Mouse (Mus musculus) A20 (cell line): ENCODE measurements around the gene Gas7.
A peak's percentile ranks its signal among the peaks of the same experiment; 100 is the strongest.

Experiments used
- DNase-seq: peaks from one replicate; pipeline ENCODE4 v3.0.0-alpha.2; 2011; ENCODE audit warnings: low read depth, low spot score

Gene Gas7

DNA sequence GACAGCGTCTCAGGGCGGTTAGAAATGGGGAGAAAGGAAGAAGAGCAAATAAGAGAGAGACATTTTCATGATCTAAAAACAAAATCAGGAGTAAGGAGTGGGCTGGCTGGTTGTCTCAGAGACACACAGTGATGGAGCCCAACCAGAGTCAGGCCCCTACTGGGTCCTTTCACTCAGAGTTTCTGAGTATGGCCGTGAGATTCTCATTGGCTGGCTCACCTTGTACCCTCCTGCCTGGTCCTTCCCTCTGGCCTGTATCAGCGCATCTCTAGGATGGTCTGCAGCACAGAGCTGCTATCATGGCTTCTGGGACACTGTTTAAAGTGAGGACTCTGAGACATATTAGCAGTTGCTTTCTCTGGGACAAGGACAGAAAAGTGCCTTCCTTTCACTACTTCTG is 199.3 kb downstream of the Gas7 start:
- DNase-seq = no peak

DNA sequence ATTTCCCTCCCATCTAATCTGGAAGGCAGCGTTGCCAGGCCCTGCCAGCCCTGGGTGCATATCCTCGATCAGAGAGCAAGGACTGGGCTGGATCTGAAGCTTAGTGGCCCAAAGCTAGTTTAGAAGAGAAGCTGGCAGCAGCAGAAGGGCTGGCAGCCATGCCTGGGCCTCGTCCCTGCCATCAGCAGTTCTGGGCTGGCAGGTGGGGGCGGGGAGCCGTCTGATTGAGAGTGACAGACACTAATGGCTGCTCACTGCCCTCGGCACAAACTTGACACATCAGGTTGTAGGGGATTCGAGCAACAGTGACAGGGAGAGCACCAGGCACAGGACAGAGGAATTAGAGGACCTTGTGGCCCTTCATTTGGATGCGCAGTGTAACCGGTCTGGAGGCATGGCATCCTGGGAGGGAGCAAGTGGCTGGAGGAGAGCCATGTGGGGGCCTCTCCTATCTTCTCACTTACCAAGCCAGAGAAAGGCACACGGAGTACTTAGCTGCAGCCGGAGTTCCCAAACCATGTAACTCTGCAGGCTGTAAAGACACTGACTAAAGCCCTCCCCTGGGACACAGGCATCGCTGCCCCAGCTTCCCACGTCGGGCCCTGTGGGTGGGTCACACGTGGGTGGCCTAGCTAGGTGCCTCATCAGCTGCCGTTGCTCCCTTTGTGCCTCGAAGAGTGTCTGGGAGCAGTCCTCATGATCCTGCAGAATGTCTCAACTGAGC is 200.2 kb downstream of the Gas7 start:
- no peak for DNase-seq

DNA sequence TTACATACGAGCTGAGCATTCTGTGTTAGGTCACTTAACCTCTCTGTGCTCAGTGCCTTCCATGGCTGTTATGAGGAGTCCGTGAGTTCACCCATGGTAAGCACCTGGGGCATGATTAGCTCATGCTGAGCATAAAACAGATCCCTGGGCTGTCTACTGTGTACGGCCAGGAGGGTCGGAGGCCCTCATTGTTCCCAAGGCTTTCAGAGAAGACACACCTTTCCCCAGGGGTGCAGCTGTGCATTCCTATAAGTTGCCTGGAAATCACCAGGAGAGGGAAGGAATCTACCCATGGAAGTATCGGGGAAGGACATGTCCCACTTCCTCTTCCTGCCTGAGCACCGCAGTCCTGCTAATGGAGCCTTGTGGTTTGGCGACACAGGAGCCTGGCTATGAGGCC is 201.1 kb downstream of the Gas7 start:
- no peak for DNase-seq

DNA sequence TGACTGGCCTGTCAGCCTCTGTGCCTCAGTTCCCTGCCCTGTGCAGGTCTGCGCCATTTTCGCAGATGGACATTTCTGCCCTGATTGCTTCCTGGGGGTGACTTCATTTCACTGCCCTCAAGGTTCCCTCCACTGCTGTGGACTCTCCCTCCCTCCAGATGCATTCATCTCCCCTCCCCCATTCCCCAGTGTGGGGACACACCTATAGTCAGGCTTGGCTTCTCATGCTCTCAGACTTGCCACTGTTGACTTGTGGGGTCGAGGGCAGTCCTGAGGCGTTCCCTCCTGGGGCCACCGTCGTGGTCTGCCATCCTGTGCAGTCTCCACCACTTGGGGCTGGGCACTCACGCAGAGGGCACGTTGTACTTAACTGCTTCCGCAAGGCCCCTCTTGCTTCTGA is 201.6 kb downstream of the Gas7 start:
- DNase-seq = no peak

DNA sequence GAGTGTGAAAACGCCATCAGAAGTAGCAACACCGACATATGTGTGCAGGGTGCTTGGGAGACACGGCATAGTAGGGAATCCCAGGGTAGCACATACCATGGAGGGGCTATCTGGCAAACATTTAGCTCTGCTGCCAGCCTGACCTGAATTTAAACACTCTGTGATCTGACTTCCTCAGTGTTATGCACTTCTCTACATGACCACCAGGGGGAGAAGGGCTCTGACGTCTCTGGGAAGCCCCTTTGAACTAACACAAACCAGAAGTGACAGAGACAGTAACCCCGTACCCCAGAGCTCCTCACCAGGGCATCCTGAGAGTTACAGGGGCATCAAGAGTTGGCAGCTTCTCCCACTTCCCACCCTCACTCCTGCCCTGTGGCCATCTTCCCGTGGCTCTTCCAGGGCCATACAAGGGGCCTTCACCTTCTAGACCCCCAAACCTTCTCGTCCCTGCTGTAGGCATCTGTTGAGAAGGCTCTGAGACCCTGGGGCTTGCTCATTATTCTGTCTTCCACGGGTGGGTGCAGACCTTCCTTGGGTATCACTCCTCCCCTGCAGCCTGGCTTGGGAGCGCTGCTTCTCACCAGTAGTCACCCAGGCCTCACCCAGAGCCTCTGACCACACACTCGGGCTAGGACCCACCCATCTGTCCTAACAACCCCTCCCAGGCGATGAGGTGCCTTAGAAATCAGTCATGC is 202.6 kb downstream of the Gas7 start:
- peak; percentile 70 for DNase-seq

DNA sequence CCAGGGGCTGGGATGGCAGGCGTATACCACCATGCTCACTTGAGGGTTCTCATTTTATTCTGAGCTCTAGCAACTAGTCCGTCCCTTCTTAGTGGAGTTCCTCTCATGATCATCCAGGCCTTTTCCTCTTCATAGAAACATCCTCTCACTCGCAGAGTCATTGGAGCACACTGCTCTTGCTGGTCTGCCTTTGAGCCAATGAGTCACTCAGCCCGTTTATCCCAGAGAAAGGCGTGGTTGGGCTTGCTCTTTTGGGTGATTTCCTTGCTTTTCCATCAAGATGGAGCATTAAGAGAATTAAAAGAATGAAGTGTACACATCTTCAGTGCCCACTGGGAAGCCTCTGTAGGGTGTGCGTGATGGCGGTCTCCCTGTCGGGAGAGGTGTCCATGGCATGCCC is 206.2 kb downstream of the Gas7 start:
- DNase-seq = no peak

DNA sequence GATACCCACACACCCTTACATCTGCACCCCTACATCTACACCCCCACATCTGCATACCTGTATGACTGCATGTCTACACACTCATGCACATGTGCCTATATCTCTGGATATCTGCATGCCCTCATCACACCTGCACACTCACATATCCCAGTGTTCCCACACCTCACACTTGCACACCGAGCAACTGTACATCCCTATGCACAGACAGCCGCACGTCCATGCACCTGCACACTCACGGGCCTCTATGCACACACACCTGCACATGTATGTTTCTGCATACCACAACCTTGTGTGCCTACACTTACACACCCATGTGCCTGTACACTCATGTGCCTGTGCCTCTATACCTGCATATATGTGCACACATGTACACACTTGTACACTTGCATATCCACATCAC is 208.2 kb downstream of the Gas7 start:
- no peak for DNase-seq

DNA sequence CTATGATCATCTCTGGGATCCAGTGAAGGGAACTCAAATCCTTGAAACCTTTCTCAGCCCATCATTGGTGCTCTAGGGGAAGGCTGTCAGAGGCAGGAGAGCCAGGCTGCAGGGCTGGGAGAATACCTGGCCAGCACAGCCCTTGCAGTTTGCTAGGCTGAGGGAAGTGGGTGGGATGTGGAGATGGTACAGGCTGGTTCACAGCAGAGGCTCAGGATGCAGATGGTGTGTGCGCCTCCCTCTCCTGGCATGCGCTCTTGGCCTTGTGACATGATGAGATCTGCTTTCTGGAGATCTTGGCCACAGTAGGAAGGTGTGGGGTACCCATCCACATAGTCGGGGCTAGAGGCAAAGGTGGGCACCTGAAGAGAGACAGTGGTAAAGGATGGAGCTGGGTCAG is 209.0 kb downstream of the Gas7 start:
- no peak for DNase-seq

DNA sequence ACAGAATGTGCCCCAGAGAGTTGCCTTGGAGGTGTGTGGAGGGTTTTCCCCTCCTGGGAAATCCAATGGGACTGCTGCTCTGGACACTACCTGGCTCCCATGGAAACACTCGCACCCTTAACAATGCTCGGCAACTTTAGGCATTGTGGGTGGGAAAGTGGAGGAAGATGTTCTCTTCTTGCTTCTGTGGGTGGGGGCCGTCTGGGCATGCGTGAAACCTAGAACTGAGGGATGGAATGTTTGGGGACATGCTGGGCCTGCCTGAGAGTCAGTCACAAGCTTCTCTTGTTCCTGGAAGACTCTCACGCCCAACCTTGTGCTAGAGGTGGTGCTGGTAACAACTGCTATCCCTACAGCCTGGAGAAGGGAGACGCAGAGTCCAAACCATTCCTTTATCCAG is 209.7 kb downstream of the Gas7 start:
- DNase-seq = no peak

DNA sequence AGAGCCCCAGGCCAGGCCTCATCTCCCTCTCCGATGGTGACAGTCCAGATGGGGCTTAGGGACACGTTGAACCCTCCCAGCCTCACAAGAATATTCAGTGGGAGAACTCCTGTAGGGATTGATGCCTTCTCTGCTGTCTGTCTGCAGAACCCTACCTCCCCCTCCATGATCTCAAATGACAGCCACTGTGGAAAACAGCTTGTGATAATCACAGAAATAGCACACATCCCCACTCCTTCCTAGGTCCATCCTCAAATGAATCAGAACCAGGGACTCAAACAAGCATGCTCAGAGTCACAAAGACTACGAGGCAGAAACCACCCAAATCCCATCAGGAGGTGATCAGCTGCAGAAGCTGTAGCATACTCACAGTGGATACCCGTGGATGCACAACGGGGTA is 210.9 kb downstream of the Gas7 start:
- DNase-seq = no peak

DNA sequence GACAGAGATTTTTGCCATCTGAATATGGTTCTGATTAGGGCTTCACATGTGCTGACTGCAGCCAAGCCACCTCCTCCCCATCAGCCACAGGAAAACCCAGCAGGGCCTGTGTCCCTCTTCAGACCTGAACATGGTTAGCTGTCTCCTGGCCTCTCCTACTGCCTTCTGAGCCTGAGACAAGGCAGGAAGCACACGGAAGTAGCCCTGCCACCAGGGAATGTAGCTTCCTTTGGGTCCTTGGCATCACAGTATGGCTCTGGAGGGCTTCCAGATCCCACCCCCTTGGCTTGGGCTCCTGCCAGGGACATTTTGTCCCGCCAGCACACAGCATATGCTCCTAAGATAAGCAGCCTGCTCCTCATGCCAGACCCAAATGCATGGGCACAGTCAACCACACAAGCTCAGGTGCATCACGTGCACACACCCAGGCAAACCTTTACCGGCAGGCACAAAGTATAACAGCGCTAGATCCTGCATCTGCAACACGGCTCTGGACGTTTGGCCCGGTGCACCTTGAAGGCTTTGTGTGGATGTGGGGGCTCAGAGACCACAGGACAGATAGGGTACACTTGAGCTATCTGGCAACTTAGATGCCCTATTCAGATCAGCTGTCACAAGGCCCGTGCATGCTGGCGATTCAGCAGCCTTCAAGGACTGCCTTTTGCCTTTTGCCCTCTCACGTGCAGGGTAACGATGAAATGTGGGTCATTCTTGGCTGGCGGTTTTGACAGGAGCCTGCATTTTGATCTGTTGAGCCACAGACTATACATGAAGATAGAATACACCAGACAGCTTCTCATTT is 212.5 kb downstream of the Gas7 start:
- DNase-seq = no peak

DNA sequence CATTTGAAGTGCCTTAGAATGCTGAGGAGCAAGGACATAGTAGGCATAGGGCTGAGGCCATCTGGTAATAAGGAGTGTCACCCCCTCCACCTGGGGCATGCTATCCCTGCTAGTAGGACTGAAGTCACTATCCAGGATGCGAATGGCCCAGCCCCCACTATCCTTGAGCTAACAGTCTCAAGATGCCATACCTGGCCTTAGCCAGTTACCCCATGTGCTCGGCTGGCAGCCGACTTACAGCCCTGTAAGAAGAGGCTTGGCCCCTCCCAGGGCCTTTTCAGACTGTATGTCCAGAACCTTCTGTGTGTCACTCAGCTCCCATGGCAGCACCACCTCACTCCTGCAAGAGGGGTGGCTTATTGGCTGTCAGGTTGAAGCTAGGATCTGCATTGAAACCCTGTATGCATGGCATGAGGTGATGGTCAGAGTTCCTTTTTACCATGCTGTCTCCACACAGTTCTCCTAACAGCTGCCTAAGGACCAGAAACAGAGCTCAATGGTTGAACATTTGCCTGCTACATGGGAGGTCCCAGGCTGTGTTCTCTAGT is 213.3 kb downstream of the Gas7 start:
- no peak for DNase-seq

DNA sequence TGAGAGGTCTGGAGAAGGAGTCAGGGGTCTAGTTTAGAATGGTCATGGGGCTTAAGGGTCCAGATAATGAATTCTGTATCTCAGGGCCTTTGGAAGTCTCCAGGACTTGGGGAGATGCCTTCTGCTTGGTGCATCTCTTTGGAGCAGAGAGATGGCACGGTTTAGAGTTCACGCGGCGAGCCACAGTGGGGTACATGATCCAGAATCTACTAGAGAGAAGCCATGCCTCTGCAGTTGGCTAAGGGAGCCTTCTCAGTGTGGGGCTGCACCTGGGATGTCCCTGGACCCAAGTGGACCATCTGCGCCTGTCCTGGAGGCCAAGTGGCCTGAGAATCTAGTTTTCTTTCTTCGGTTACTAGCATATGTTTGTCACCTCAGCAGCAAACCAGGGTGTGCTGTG is 214.8 kb downstream of the Gas7 start:
- DNase-seq = no peak

DNA sequence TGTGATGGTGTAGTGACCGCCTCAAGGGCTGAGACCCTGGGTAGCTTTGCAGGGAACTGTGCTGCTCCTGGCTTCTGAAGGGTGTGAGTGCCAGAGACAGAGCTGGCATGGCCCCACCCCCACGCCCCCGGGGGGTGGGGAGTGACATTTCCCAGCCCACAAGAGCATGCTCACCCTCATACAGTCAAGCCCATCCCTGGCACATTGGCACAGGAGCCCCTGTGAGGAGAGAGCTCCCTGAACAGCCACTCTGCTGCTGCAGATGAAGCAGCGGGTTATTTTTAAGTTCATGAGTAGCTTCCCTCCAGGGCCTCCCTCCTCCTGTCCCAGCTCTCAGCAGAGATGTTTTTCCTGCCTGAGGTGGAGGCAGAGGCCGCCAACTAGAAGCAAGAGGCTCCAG is 216.9 kb downstream of the Gas7 start:
- no peak for DNase-seq

DNA sequence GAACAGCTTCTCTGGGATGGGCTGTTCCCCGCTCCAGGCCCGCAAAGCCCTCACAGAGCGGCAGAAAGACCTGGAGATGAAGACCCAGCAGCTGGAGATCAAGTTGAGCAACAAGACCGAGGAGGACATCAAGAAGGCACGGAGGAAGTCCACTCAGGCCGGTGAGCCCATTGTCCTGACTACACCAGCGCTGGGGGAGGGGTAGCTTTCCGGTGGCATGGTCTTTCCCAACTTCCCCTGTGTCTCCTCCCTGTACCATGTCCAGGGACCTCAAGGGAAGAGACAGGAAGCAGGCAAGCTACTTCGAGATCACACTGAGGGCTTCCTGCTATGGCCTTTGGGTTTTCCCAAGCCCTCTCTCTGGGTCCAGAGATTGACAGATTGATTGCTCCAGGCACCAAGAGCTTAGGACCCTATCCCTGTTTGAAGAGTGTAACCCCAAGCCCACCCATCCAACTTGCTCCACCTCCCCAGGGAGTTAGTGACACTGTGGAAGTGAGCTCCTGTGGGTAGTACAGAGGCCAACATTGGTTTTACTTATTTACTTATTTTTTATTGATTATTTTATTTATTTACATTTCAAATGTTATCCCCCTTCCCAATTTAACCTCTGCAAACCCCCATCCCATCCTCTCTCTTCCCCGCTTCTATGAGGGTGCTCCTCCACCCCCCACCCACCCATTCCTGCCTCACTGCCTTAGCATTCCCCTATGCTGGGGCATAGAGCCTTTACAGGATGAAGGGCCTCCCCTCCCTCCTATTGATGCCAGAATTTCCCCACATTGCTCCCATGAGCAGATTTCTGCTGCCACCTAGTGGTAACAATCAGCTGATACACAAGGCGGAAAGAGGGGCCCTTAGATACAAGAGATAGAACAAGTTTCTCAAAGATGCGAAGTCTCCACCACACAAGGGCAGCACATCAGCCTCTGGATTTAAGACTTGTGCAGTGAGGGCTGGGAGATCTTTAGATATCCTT is 220.6 kb downstream of the Gas7 start:
- peak; percentile 56 for DNase-seq

DNA sequence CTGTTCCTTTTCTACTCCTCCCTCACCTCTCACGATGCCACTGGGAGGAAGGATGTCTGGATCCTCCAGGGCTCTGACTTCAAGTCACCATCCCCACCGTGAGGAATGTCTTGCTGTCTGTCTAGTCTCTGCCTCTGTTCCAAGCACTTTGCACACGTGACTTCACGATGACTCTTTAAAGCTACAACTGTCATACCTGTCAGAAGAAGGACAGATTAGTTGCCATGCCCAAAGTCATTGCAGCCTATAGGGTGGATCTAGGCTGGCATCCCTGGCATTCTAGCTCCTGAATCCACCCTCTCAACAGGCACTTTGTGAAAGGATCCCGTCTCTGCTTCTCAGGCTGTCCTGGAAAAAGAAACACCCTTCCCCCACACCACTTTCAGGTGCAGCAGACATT is 224.1 kb downstream of the Gas7 start:
- DNase-seq = no peak

DNA sequence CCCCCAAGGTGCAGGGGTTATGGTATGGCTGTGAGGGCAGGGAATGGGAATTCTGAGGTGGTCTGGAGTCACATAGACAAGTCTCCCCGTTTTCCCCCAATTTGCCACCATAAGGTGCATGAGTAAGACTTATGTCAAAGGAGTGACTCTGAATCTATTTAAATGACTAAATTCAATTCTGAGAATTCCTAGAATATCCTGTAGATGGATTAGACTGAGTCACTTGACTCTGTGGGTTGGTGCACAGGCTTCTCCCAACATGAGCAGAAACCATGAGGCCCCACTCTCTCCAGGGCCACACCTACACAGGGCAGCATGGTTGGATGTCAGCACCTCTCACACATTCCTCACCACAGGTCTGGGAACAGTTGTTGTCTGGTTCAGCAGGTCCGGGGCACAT is 224.7 kb downstream of the Gas7 start:
- DNase-seq = no peak

DNA sequence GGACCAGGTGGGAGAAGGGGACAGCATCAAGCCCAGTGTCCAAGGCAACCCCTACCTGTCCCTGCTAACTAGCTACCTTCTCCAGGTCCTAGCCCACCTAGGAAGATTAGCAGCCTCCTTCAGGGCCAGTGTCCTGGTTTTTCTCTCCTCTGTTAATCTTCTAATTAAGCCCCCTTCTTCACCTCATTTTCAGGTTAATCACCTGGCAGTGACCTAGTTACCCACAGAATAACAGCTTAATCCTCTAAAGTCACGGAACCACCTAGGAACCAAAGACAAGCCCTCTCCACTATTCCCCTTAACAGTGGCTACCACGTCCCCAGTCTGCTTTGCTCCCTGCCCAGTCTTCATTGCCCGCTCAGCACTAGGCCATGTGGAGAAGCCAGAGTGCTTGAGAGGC is 226.6 kb downstream of the Gas7 start:
- DNase-seq = no peak

DNA sequence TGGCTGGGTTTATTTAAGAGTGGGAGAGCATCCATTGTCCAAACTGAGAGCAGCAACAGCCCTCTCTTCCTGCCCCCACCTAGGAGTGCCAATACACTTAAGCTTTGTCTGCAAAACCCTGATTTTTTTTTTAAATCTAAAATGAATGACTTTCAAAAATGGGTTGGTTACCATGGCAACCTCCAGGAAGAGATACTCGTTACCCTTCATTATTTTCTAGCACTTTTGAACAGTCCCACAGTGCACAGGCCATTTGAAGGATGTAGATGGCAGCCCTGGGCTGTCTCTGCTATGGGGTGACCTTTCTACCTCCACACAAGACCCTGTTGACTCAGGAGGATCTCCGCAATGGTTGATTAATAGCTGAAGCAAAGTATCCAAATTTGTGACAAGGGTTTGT is 230.9 kb downstream of the Gas7 start:
- DNase-seq = no peak

DNA sequence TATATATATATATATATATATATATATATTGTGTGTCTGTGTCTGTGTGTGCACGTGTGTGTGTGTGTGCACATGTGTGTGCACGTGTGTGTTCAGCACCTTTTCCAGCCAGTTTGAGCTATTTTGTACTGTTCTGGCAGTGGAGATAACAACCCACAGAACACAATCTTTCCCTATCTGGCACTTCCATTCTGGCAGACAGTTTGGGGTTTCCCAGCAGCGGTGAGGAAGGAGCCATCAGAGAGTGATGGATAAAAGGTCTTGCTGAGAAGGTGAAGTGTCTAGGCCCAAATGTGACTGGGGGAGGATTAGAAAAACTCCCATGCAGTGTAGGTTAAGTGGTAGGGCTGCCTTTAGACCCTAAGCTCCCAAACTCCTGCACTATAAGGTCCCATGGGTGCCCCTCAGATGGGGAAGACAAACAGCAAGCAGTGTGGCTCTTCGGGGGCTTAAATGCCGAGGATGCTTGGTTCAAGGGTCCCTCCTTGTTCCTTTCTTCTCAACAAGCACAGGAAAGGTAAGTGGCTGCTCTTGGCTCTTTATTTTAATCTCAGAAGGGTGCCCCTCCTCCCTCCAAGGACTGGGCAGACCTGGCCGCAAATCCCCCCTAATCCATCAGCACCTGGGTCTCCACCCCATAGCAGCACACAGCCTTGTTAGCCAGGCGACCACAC is 239.6 kb downstream of the Gas7 start, which contains the start of gene Rcvrn:
Rcvrn (plus strand) TSS at position 624 of the 674 bp plus-strand sequence.
- no peak for DNase-seq

DNA sequence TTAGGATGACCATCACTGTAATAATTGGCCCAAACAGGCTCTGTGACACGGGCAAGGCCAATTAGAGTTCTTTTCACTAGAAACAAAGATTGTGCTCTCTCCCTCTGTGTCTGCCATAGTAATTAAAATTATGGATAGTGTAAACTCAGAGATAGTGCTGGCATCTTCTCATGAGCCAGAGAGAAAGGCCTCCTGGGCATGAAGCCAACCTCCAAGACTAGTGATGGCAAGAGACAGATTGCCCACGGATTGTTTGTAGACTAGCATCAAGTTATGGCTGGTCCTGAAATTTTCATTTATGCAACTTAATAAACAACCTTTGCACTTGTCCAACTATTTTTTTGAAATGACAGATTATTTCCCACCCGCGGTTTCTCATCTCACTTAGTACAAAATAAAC is 257.7 kb downstream of the Gas7 start:
- DNase-seq = no peak
